Mouse (Mus musculus) ES-Bruce4 (cell line): ENCODE measurements around the gene Adcy5.

Source experiments
- CTCF ChIP-seq: IDR thresholded peaks from one replicate; pipeline ENCODE4 v1.8.1; 2011; ENCODE audit warnings: low read depth, low read length
- EP300 ChIP-seq: IDR thresholded peaks from 2 replicates; pipeline ENCODE4 v1.6.1; 2011; ENCODE audit warnings: low read depth, low read length; ENCODE audit not compliant: insufficient read depth
- POLR2A ChIP-seq: IDR thresholded peaks from one replicate; pipeline ENCODE4 v1.8.1; 2011; ENCODE audit warnings: low read length; ENCODE audit not compliant: insufficient read depth

GRCm38 (mm10) chr16:35215498-35215897 is 60.8 kb downstream of the Adcy5 start:
- TF ChIP-seq POLR2A (no peak), CTCF (no peak), EP300 (no peak)
